Mouse (Mus musculus): Measurements from ENCODE around the gene Rragc. TPM values are rescaled to one million over a fixed set of nuclear protein-coding genes. Genes with fewer than 3 reads are reported as not detected.

Rragc gene
- polyA plus RNA-seq, 1 experiment from 2014 or later, result 47.1 TPM

GRCm38 (mm10) chr4:123905126-123905668 lies 12.0 kb upstream of the Rragc start:
- peak overlapping the region; percentile 81 for H3K9ac ChIP-seq (ENCODE audit: low read depth, low read length)
- peak overlapping the region; percentile 71 for H3K4me2 ChIP-seq (ENCODE audit: low read length)
- TF ChIP-seq CTCF (IDR thresholded peaks at IDR 0.05; ENCODE audit: low read depth), result no peak
- WGBS, result under 1% methylated on average over 41 of the region's 53 CpGs
- ATAC-seq (replicated peaks; ENCODE audit: low FRiP score, low read depth) (no peak), DNase-seq (ENCODE audit: low spot score) (peak; percentile 61)
- peaks cover 10% of the 10 kb centered on the region; the same call in 1 of the 2 replicates for H3K4me1 ChIP-seq (replicated peaks; ENCODE audit: insufficient read depth, low read length)
- H3K4me3 ChIP-seq (replicated peaks; ENCODE audit: low read depth, low read length), result peak overlapping the region; percentile 75
- peak overlapping the region; percentile 88 for H3K27ac ChIP-seq
- H3K36me3 ChIP-seq (ENCODE audit: insufficient read depth, low read length), result no peaks in the 10 kb centered on the region
- no peaks in the 10 kb centered on the region for H3K9me3 ChIP-seq (replicated peaks; ENCODE audit: low read length)
- no peaks in the 10 kb centered on the region for H3K27me3 ChIP-seq (ENCODE audit: insufficient read depth, low read length)

GRCm38 (mm10) chr4:123911503-123911902 lies 5.7 kb upstream of the Rragc start:
- Histone ChIP-seq H3K4me1 (replicated peaks; ENCODE audit: insufficient read depth, low read length) (peaks cover 5% of the 10 kb centered on the region; the same call in 1 of the 2 replicates), H3K27me3 (ENCODE audit: insufficient read depth, low read length) (no peaks in the 10 kb centered on the region), H3K4me2 (ENCODE audit: low read length) (no peak overlapping the region), H3K4me3 (replicated peaks; ENCODE audit: low read depth, low read length) (no peak overlapping the region), H3K9me3 (replicated peaks; ENCODE audit: low read length) (no peaks in the 10 kb centered on the region), H3K27ac (no peak overlapping the region), H3K36me3 (ENCODE audit: insufficient read depth, low read length) (peaks cover 8% of the 10 kb centered on the region; the same call in 1 of the 2 replicates), H3K9ac (ENCODE audit: low read depth, low read length) (no peak overlapping the region)
- DNase-seq (ENCODE audit: low spot score) (no peak), ATAC-seq (replicated peaks; ENCODE audit: low FRiP score, low read depth) (no peak)
- WGBS, result 91% methylated on average over 4 of the region's 4 CpGs
- TF ChIP-seq CTCF (IDR thresholded peaks at IDR 0.05; ENCODE audit: low read depth), result no peak

DNA sequence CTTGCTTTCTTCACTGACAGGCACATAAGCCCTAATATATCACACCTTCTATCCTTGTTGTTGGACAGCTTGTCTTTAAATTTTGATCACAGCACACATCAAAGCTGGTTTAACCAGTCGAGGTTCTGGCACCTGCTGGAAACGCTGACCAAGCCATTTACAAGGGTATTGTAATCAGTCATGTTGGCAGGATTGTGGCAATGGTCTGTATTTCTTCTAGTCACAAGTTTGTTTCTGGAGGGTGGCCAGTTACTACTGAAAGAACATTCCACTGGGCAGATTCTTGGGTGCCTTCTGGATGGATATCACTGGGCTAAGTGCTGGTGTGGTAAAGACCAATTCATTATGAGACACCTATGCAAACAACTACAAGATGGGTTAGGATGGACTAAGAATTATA lies 4.8 kb upstream of the Rragc start:
- no peak for DNase-seq (ENCODE audit: low spot score)
- ATAC-seq (replicated peaks; ENCODE audit: low FRiP score, low read depth), result no peak

GRCm38 (mm10) chr4:123917548-123918140 lies 398 bp downstream of the Rragc start, which contains the start of gene 4930535I16Rik:
Gene 4930535I16Rik (minus strand): TSS chr4:123918022.
- no peaks in the 10 kb centered on the region for H3K27me3 ChIP-seq (ENCODE audit: insufficient read depth, low read length)
- H3K27ac ChIP-seq, result peak within 1 kb of the TSS; percentile 89
- WGBS, result under 1% methylated on average over 50 of the region's 63 CpGs
- ATAC-seq (replicated peaks; ENCODE audit: low FRiP score, low read depth) (peak; percentile 46), DNase-seq (ENCODE audit: low spot score) (peak; percentile 34)
- no peak for TF ChIP-seq CTCF (IDR thresholded peaks at IDR 0.05; ENCODE audit: low read depth)
- no peaks in the 10 kb centered on the region for H3K9me3 ChIP-seq (replicated peaks; ENCODE audit: low read length)
- peaks cover 19% of the 10 kb centered on the region for H3K36me3 ChIP-seq (ENCODE audit: insufficient read depth, low read length)
- H3K9ac ChIP-seq (ENCODE audit: low read depth, low read length), result peak within 1 kb of the TSS; percentile 94
- peak within 1 kb of the TSS; percentile 95 for H3K4me3 ChIP-seq (replicated peaks; ENCODE audit: low read depth, low read length)
- peak within 1 kb of the TSS; percentile 81 for H3K4me2 ChIP-seq (ENCODE audit: low read length)
- H3K4me1 ChIP-seq (replicated peaks; ENCODE audit: insufficient read depth, low read length), result peaks cover 15% of the 10 kb centered on the region

More for the DNA sequence above, 4.8 kb upstream of the Rragc start:
- no peak for TF ChIP-seq CTCF (IDR thresholded peaks at IDR 0.05; ENCODE audit: low read depth)
- 54% methylated on average over 2 of the region's 2 CpGs for WGBS
- Histone ChIP-seq H3K36me3 (ENCODE audit: insufficient read depth, low read length) (peaks cover 8% of the 10 kb centered on the region; the same call in 1 of the 2 replicates), H3K9ac (ENCODE audit: low read depth, low read length) (no peak overlapping the region), H3K27ac (no peak overlapping the region), H3K4me2 (ENCODE audit: low read length) (no peak overlapping the region), H3K27me3 (ENCODE audit: insufficient read depth, low read length) (no peaks in the 10 kb centered on the region), H3K4me3 (replicated peaks; ENCODE audit: low read depth, low read length) (no peak overlapping the region), H3K9me3 (replicated peaks; ENCODE audit: low read length) (no peaks in the 10 kb centered on the region), H3K4me1 (replicated peaks; ENCODE audit: insufficient read depth, low read length) (peaks cover 6% of the 10 kb centered on the region; the same call in 1 of the 2 replicates)

DNA sequence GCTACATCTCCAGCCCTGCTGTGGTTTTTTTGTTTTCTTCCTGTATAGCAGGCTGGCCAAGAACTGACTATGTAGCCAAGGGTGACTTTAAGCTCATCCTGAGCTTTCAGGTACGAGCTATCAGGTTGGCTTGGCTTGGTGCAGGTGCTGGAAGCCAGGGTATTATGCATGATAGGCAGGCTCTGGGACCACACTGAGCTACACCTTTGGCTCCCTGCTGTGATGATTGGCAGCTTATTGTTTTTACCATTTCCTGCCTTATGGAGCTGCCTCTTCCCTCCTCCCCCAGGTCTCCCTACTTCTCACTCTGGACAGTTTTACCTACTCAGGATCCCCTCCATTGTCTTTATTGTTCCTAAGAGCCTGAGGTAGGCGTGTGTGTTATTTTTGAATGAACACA lies 1.6 kb downstream of the Rragc start:
- ATAC-seq (replicated peaks; ENCODE audit: low FRiP score, low read depth) (no peak), DNase-seq (ENCODE audit: low spot score) (no peak)
- no peaks in the 10 kb centered on the region for H3K27me3 ChIP-seq (ENCODE audit: insufficient read depth, low read length)
- H3K36me3 ChIP-seq (ENCODE audit: insufficient read depth, low read length), result peaks cover 31% of the 10 kb centered on the region
- no peak for TF ChIP-seq CTCF (IDR thresholded peaks at IDR 0.05; ENCODE audit: low read depth)
- H3K4me2 ChIP-seq (ENCODE audit: low read length), result peak overlapping the region; percentile 81
- H3K4me1 ChIP-seq (replicated peaks; ENCODE audit: insufficient read depth, low read length), result peaks cover 15% of the 10 kb centered on the region
- 69% methylated on average over 2 of the region's 2 CpGs for WGBS
- H3K9me3 ChIP-seq (replicated peaks; ENCODE audit: low read length), result no peaks in the 10 kb centered on the region
- no peak overlapping the region for H3K9ac ChIP-seq (ENCODE audit: low read depth, low read length)
- no peak overlapping the region for H3K27ac ChIP-seq
- no peak overlapping the region for H3K4me3 ChIP-seq (replicated peaks; ENCODE audit: low read depth, low read length)

GRCm38 (mm10) chr4:123921055-123921565 lies 3.9 kb downstream of the Rragc start:
- Histone ChIP-seq H3K4me3 (replicated peaks; ENCODE audit: low read depth, low read length) (no peak overlapping the region), H3K9ac (ENCODE audit: low read depth, low read length) (no peak overlapping the region), H3K4me1 (replicated peaks; ENCODE audit: insufficient read depth, low read length) (peaks cover 14% of the 10 kb centered on the region), H3K27ac (no peak overlapping the region), H3K36me3 (ENCODE audit: insufficient read depth, low read length) (peaks cover 43% of the 10 kb centered on the region), H3K27me3 (ENCODE audit: insufficient read depth, low read length) (no peaks in the 10 kb centered on the region), H3K4me2 (ENCODE audit: low read length) (no peak overlapping the region), H3K9me3 (replicated peaks; ENCODE audit: low read length) (no peaks in the 10 kb centered on the region)
- TF ChIP-seq CTCF (IDR thresholded peaks at IDR 0.05; ENCODE audit: low read depth), result no peak
- no peak for ATAC-seq (replicated peaks; ENCODE audit: low FRiP score, low read depth)
- no peak for DNase-seq (ENCODE audit: low spot score)
- 88% methylated on average over 4 of the region's 4 CpGs for WGBS

Measured in kidney, postnatal 0 days (tissue).